Mouse (Mus musculus) intestine, postnatal 0 days (tissue): Measurements from ENCODE around the gene Unc45a. TPM values are rescaled to one million over a fixed set of nuclear protein-coding genes. Genes with fewer than 3 reads are reported as not detected.

ENCODE experiments used
- ATAC-seq: fragments of 200-750 bp; cut with Nextera tagmentation; 2 replicates; pipeline ENCODE4 v1.8.0; 2017; ENCODE audit warnings: mild to moderate bottlenecking, moderate TSS enrichment, moderate library complexity
- H3K27ac ChIP-seq: fragments of 300-500 bp; sonication (generic); 2 replicates; pipeline ENCODE4 v1.5.1; 2014; ENCODE audit warnings: mild to moderate bottlenecking, low read depth, low read length, moderate library complexity
- H3K27me3 ChIP-seq: fragments of 300-500 bp; sonication (generic); replicated peaks from 2 replicates; pipeline ENCODE4 v1.6.1; 2014; ENCODE audit warnings: low read length, mixed read lengths; ENCODE audit not compliant: control insufficient read depth, insufficient read depth
- H3K36me3 ChIP-seq: fragments of 300-500 bp; sonication (generic); 2 replicates; pipeline ENCODE4 v1.6.1; 2014; ENCODE audit warnings: mild to moderate bottlenecking, moderate library complexity; ENCODE audit not compliant: control insufficient read depth, insufficient read depth
- H3K4me1 ChIP-seq: fragments of 300-500 bp; sonication (generic); replicated peaks from 2 replicates; pipeline ENCODE4 v1.6.1; 2014; ENCODE audit warnings: antibody characterized with exemption, low read length, mixed read lengths; ENCODE audit not compliant: control insufficient read depth, insufficient read depth
- H3K4me2 ChIP-seq: fragments of 300-500 bp; sonication (generic); replicated peaks from 2 replicates; pipeline ENCODE4 v1.6.1; 2014; ENCODE audit warnings: low read depth, mild to moderate bottlenecking, moderate library complexity
- H3K4me3 ChIP-seq: fragments of 300-500 bp; sonication (generic); 2 replicates; pipeline ENCODE4 v1.5.1; 2014; ENCODE audit warnings: low read depth, low read length
- H3K9ac ChIP-seq: fragments of 300-500 bp; sonication (generic); 2 replicates; pipeline ENCODE4 v1.6.1; 2014; ENCODE audit warnings: mild to moderate bottlenecking, low read depth, low read length
- H3K9me3 ChIP-seq: fragments of 300-500 bp; sonication (generic); 2 replicates; pipeline ENCODE4 v1.6.1; 2016; ENCODE audit warnings: mixed run types; ENCODE audit not compliant: control insufficient read depth
- CTCF ChIP-seq: sonication (generic); IDR thresholded peaks from 2 replicates; pipeline ENCODE4 v1.5.1; 2016; ENCODE audit warnings: low read depth, mild to moderate bottlenecking, control low read depth, antibody characterized with exemption, moderate library complexity
- WGBS: fragments of 180-500 bp; shearing (Covaris S2); extraction: QIAGEN DNeasy Blood & Tissue Kit; methylation state at CpG from one replicate; pipeline ENCODE4 v1.1.7; 2014; 5-methylcytosine and 5-hydroxymethylcytosine counted together
- polyA plus RNA-seq: library from polyadenylated mRNA; unstranded; fragments of >200 nt; fragmentation: Nextera tagmentation; extraction: Ambion mirVana; gene quantifications from 2 replicates; pipeline ENCODE4 v1.2.1, GENCODE M21; 2015

Unc45a gene
- polyA plus RNA-seq, 1 experiment from 2014 or later, result 20.0 TPM

DNA sequence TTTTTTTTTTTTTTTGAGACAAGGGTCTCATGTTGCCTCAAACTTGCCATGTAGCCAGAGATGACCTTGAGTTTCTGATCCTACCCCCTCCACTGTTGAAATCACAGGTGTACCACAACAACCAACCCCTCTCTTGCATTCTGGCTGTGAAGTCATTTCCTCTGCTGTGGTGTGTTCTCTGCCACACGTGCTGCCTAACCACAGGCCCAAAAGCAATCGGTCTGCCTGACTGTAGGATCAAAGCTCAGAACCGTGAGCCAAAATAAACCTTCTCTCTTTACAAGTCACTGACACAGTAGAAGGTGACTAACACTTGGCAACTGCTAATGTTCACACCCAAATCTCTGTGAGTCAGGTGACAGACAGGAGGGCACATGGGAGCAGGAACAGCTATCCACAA, 19.6 kb upstream of the Unc45a start:
- no peak for ATAC-seq
- H3K4me3 ChIP-seq, result no peak overlapping the region
- peaks cover 40% of the 10 kb centered on the region; the same call in 1 of the 2 replicates for H3K36me3 ChIP-seq
- TF ChIP-seq CTCF, result no peak
- no peaks in the 10 kb centered on the region for H3K4me1 ChIP-seq
- H3K27me3 ChIP-seq, result no peaks in the 10 kb centered on the region
- H3K27ac ChIP-seq, result no peak overlapping the region
- WGBS, result 69% methylated on average over 3 of the region's 3 CpGs
- no peak overlapping the region for H3K4me2 ChIP-seq
- no peaks in the 10 kb centered on the region for H3K9me3 ChIP-seq
- no peak overlapping the region for H3K9ac ChIP-seq

- Histone ChIP-seq H3K4me1 (no peaks in the 10 kb centered on the region), H3K9ac (no peak overlapping the region), H3K36me3 (peaks cover 44% of the 10 kb centered on the region), H3K4me3 (no peak overlapping the region), H3K4me2 (no peak overlapping the region), H3K27me3 (no peaks in the 10 kb centered on the region), H3K27ac (no peak overlapping the region), H3K9me3 (no peaks in the 10 kb centered on the region)
- no peak for ATAC-seq
- WGBS, result 79% methylated on average over 4 of the region's 4 CpGs
- no peak for TF ChIP-seq CTCF
Observed at GRCm38 (mm10) chr7:80358039-80358438, 17.2 kb upstream of the Unc45a start.

DNA sequence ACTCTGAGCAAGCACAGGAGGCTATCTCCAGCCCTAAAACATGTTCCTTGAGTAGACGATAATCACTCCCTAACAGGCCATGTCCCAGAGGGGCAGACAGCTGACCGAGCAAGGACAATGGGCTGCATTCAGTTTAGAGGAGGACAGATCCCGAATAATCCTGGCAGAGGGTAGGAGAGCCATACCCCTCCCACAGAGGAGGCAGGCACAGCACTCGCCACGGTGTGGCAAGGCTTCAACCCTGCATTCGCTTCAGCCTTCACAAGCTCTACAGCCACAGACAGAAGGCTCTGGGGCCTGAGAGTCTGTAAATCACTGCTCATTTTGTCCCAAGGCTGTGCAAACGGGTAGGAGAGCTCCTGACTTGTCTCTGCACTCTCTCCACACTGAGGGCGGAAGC, 16.4 kb upstream of the Unc45a start:
- H3K9ac ChIP-seq, result no peak overlapping the region
- no peak for TF ChIP-seq CTCF
- no peak overlapping the region for H3K4me3 ChIP-seq
- H3K36me3 ChIP-seq, result peaks cover 43% of the 10 kb centered on the region
- H3K27ac ChIP-seq, result no peak overlapping the region
- no peaks in the 10 kb centered on the region for H3K27me3 ChIP-seq
- 82% methylated on average over 8 of the region's 8 CpGs for WGBS
- no peak for ATAC-seq
- no peaks in the 10 kb centered on the region for H3K4me1 ChIP-seq
- H3K9me3 ChIP-seq, result no peaks in the 10 kb centered on the region
- no peak overlapping the region for H3K4me2 ChIP-seq

GRCm38 (mm10) chr7:80356351-80356750, 15.5 kb upstream of the Unc45a start:
- no peaks in the 10 kb centered on the region for H3K27me3 ChIP-seq

GRCm38 (mm10) chr7:80352920-80353319, 12.1 kb upstream of the Unc45a start:
- TF ChIP-seq CTCF, result no peak
- no peak overlapping the region for H3K4me3 ChIP-seq
- no peaks in the 10 kb centered on the region for H3K4me1 ChIP-seq
- H3K4me2 ChIP-seq, result no peak overlapping the region
- H3K36me3 ChIP-seq, result peaks cover 39% of the 10 kb centered on the region
- 94% methylated on average over 8 of the region's 8 CpGs for WGBS
- no peak overlapping the region for H3K9ac ChIP-seq
- ATAC-seq, result no peak
- H3K9me3 ChIP-seq, result no peaks in the 10 kb centered on the region
- no peak overlapping the region for H3K27ac ChIP-seq
- H3K27me3 ChIP-seq, result no peaks in the 10 kb centered on the region

More at GRCm38 (mm10) chr7:80356351-80356750, 15.5 kb upstream of the Unc45a start:
- H3K4me1 ChIP-seq, result no peaks in the 10 kb centered on the region
- H3K27ac ChIP-seq, result no peak overlapping the region
- peaks cover 42% of the 10 kb centered on the region for H3K36me3 ChIP-seq
- H3K4me3 ChIP-seq, result no peak overlapping the region
- no peak for ATAC-seq
- H3K4me2 ChIP-seq, result no peak overlapping the region
- no peak for TF ChIP-seq CTCF
- no peak overlapping the region for H3K9ac ChIP-seq
- no peaks in the 10 kb centered on the region for H3K9me3 ChIP-seq
- WGBS, result 93% methylated on average over 13 of the region's 13 CpGs

DNA sequence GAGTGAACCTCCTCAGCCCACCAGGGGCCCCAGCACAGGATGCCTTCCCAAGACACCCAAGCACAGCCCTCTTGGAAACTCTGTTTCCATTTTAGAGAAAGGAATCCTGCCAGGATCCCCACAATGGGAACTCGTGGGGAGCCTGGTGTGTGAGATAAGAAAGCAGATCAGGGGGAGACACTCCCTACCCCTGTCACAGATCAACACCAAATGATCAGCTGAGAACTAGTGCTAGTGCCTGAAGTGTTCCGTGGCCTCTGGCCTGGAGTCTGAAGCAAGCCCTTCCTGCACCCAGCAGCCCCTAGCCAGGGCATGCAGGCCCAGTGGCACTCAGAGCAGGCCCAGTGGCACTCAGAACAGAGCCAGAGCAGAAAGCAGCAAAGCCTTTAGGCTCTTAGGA, 10.0 kb upstream of the Unc45a start:
- H3K36me3 ChIP-seq, result peaks cover 32% of the 10 kb centered on the region
- 53% methylated on average over 2 of the region's 2 CpGs for WGBS
- no peak overlapping the region for H3K4me2 ChIP-seq
- TF ChIP-seq CTCF, result no peak
- H3K9me3 ChIP-seq, result no peaks in the 10 kb centered on the region
- no peak overlapping the region for H3K4me3 ChIP-seq
- no peak overlapping the region for H3K9ac ChIP-seq
- H3K27me3 ChIP-seq, result no peaks in the 10 kb centered on the region
- ATAC-seq, result no peak
- no peak overlapping the region for H3K27ac ChIP-seq
- H3K4me1 ChIP-seq, result no peaks in the 10 kb centered on the region
